Mouse (Mus musculus): ENCODE data around the gene Smg7.

Smg7 gene

GRCm38 (mm10) chr1:152840343-152840742 lies 62.1 kb downstream of the Smg7 start:
- DNase-seq (ENCODE audit: low spot score in 2 of 2) = no peak

DNA sequence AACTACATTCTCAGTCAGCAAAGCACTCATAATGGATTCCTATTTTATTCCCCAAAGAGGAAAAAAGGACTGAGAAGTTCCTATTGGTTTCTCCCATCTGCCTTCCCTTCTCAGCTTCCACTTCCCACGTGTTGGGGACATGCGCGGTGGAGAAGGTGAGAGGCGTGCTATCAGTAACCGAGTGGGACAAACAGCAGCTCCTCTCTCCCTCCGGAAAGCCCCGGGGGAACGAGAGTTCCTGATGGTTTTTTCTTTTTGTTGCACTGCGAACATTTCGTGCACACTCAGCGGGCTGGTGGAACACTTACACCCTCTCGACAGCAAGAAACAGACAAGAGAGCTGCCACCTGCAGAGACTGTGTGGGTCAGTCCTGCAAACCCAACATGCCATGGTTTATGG lies 63.6 kb downstream of the Smg7 start:
- no peak for DNase-seq (ENCODE audit: low spot score in 2 of 2)

- DNase-seq (ENCODE audit: low spot score in 2 of 2) = no peak
Observed at GRCm38 (mm10) chr1:152838026-152838702, 64.3 kb downstream of the Smg7 start.

GRCm38 (mm10) chr1:152835061-152835460 lies 67.4 kb downstream of the Smg7 start:
- no peak for DNase-seq (ENCODE audit: low spot score in 2 of 2)

- DNase-seq (ENCODE audit: low spot score in 2 of 2) = no peak
Observed at GRCm38 (mm10) chr1:152832316-152832715, 70.1 kb downstream of the Smg7 start.

- no peak for DNase-seq (ENCODE audit: low spot score in 2 of 2)
Observed at GRCm38 (mm10) chr1:152831619-152832018, 70.8 kb downstream of the Smg7 start.

DNA sequence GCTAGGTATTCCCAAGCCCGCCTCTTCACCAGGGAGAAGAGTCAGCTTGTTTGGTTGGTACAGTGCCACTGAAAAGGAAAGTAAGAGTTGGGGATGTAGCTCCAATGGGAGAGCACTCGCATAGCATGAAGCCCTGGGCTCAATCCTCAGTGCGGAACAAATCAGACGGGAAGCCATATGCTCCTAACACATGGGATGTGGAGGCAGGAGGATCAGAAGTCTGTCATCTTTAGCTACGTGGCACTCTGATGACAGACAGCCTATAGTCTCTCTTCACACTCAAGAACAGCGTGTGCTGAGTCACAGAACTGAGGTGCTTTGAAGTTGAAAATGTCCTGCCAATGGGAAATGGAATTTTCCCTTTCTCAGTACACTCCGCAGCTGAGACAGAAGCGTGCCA lies 71.4 kb downstream of the Smg7 start:
- DNase-seq (ENCODE audit: low spot score in 2 of 2) = no peak

DNA sequence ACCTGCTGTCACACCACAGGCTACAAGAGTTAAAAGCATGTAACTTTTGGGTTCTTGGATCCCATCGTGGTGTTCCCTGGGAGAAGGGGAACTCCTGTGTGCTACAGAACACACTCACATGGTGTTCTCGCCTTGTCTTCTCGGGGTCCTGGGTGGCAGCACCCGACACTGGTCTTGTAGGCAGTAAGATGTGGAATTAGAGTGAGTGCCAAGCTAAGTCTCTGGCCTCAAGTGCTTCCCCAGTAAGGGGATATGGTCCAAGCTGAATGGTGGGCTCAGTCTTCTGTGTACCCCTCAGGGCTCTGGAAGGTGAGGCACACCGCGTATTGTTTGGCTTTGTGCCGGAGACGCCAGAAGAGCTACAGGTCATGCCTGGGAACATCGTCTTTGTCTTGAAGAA lies 72.4 kb downstream of the Smg7 start:
- no peak for DNase-seq (ENCODE audit: low spot score in 2 of 2)

GRCm38 (mm10) chr1:152828637-152829355 lies 73.7 kb downstream of the Smg7 start:
- DNase-seq (ENCODE audit: low spot score in 2 of 2) = no peak

GRCm38 (mm10) chr1:152828168-152828567 lies 74.3 kb downstream of the Smg7 start:
- DNase-seq (ENCODE audit: low spot score in 2 of 2) = no peak

DNA sequence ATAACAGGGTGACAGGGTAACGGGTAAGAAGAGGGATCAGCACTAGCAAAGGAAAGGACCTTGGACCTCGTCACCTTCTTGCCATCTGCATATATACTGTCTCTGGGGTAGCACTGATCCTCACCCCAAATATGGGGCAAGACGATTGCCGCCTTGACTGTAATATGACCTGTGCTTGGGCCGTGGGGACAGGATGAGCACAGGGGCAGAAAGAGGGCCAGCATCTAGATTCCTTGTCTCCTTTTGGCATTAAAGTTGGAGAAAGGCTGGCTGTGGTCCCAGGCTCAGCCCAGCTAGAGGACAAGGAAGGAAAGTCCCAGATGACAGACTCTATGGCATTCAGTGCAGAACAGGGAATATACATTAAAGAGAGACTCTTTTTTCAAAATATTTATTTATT lies 76.0 kb downstream of the Smg7 start:
- DNase-seq (ENCODE audit: low spot score in 2 of 2) = no peak

DNA sequence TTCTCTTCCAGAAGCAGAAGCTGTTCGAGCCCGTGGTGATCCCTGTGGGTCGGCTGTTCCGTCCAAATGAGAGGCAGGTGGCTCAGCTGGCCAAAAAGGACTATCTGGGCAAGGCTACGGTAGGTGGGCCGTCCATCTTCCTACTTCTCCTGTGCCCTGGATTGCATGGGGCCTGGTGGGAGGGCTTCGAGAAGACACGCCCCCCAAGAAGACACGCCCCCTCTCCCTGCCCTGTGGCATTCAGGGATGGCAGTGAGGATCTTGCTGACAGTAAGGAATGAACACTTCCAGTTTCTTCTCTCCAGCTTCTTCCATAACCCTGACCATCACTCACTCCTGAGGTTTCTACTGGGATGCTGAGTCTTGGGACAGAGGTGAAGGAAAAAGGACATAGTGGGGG lies 78.2 kb downstream of the Smg7 start:
- no peak for DNase-seq (ENCODE audit: low spot score in 2 of 2)

- no peak for DNase-seq (ENCODE audit: low spot score in 2 of 2)
Observed at GRCm38 (mm10) chr1:152821746-152822145, 80.7 kb downstream of the Smg7 start.

GRCm38 (mm10) chr1:152820911-152821695 lies 81.3 kb downstream of the Smg7 start:
- no peak for DNase-seq (ENCODE audit: low spot score in 2 of 2)

- no peak for DNase-seq (ENCODE audit: low spot score in 2 of 2)
Observed at GRCm38 (mm10) chr1:152819558-152819957, 82.9 kb downstream of the Smg7 start.

DNA sequence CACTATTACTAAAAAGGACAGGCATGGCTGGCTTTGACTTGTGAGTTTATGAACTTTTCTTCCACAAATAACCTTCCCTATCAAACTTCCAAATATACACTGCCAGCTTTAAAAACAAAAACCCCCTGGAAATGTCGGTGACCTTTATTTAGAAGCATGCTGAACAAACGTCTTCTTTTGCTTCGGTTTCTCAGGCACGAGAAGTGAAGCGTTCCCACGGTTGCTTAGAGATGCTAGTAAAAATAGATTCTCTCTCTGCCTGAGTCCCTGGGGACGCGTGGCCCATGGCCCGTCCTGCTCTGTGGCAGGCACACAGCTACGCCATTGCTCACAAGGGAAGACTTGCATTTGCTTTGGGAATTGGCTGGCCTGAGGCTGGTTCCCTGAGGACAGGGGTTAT lies 84.7 kb downstream of the Smg7 start:
- DNase-seq (ENCODE audit: low spot score in 2 of 2) = no peak

GRCm38 (mm10) chr1:152817027-152817769 lies 85.2 kb downstream of the Smg7 start:
- no peak for DNase-seq (ENCODE audit: low spot score in 2 of 2)

GRCm38 (mm10) chr1:152815265-152815701 lies 87.2 kb downstream of the Smg7 start:
- no peak for DNase-seq (ENCODE audit: low spot score in 2 of 2)

DNA sequence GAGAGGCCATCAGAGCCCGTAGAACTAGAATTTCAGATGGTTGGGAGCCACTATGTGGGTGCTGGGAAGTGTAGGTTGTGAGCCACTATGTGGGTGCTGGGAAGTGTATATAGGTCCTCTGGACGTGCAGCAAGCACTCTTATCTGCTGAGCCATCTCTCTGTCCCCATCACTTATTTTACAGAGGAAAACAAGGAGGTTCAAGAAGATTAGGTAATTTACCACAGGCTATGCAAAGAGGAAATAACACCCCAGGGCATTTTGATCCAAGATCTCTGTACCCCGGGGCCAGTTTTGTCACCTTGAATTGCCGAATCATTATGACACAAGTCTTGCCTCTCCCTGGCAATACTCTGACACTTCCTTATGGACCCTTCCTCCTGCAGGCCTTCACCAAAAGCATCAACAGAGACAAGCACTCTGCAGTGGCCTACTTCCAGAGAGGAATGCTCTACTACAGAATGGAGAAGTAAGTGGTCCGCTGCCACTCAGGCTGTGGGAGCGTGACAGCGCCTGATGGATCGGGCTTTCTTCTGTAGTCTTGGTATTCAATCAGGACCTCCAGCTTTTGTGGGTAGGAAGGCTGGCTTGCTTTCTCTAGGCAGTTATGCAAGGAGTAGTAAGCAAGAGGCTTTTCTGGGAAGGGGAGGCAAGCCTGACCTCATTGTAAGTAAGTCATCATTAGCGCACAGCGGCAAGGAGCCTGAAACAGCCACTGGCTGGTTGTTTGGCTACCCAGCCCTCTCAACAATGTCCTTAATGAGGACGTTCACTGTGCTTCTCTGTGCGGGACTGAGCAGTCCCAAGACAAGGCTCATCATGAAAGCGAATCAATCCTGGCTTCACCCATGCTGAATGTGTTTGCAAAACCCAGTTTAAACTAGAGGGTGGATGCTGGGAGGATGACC lies 91.7 kb downstream of the Smg7 start:
- no peak for DNase-seq (ENCODE audit: low spot score in 2 of 2)

DNA sequence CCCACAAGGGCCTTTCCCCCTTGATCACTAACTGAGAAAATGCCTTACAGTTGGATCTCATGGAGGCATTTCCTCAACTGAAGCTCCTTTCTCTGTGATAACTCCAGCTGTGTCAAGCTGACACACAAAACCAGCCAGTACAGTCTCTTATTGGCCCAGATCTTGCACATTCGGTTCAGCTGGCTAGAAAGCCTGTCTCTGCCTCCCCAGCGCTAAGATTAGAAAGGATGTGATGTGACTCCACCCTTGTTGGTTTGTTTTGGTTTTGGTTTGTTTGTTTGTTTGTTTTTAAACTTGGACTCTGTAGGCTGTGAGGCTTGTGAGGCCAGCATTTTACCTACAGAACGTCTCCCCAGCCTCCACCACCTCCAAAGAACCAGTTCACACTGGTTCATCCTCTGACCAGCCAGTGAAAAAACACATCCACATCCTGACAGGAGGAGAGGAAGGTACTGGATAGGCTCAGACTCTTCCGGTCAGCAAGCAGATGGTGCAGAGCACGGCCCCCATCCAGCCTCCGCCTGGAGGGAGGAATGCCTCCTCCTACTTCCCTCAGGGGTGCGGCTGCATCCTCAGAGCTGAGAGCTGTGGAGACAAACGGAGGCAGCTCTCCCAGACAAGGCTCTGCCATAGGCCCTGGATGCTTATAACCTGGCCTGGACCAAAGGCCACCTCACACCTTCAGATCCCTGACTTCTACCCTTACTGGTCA lies 92.7 kb downstream of the Smg7 start:
- no peak for DNase-seq (ENCODE audit: low spot score in 2 of 2)
